Mouse (Mus musculus) cerebellum, adult (tissue): Measurements from ENCODE around the gene Psg16.

ENCODE experiments used
- ATAC-seq: cut with Nextera tagmentation; 2 replicates; pipeline ENCODE4 v1.9.2; 2017; ENCODE audit warnings: mild to moderate bottlenecking, moderate library complexity, mixed read lengths; ENCODE audit not compliant: insufficient number of reproducible peaks, low FRiP score, low TSS enrichment

Gene Psg16

GRCm38 (mm10) chr7:17073904-17074615 lies at the start of gene Psg16:
Gene Psg16 (plus strand): TSS chr7:17074040.
- peak; percentile 92 for ATAC-seq

- ATAC-seq: no peak
These were observed 49.7 kb upstream of the Psg16 start for GRCm38 (mm10) chr7:17024141-17024540.

GRCm38 (mm10) chr7:17024814-17025504 lies 48.9 kb upstream of the Psg16 start:
- no peak for ATAC-seq

GRCm38 (mm10) chr7:17025505-17025894 lies 48.3 kb upstream of the Psg16 start:
- no peak for ATAC-seq

GRCm38 (mm10) chr7:17025896-17026622 lies 47.8 kb upstream of the Psg16 start:
- ATAC-seq: no peak

GRCm38 (mm10) chr7:17026710-17027587 lies 46.9 kb upstream of the Psg16 start:
- ATAC-seq: peak; percentile 64

GRCm38 (mm10) chr7:17027588-17028343 lies 46.1 kb upstream of the Psg16 start, which contains the start of gene Ppp5c:
Gene Ppp5c (minus strand): TSS chr7:17027924.
- ATAC-seq: peak; percentile 62

GRCm38 (mm10) chr7:17028923-17029322 lies 44.9 kb upstream of the Psg16 start:
- no peak for ATAC-seq

- ATAC-seq: no peak
These were observed 43.6 kb upstream of the Psg16 start for GRCm38 (mm10) chr7:17030239-17030638.

GRCm38 (mm10) chr7:17038018-17038695 lies 35.7 kb upstream of the Psg16 start:
- ATAC-seq: no peak

GRCm38 (mm10) chr7:17039373-17039772 lies 34.5 kb upstream of the Psg16 start:
- no peak for ATAC-seq

GRCm38 (mm10) chr7:17045743-17046142 lies 28.1 kb upstream of the Psg16 start:
- ATAC-seq: no peak

- no peak for ATAC-seq
These were observed 26.7 kb upstream of the Psg16 start for GRCm38 (mm10) chr7:17047041-17047682.

GRCm38 (mm10) chr7:17048431-17049190 lies 25.2 kb upstream of the Psg16 start:
- ATAC-seq: no peak

GRCm38 (mm10) chr7:17050491-17050890 lies 23.3 kb upstream of the Psg16 start:
- no peak for ATAC-seq

GRCm38 (mm10) chr7:17050933-17051594 lies 22.8 kb upstream of the Psg16 start:
- peak; percentile 58; the same call in 1 of the 2 replicates for ATAC-seq

GRCm38 (mm10) chr7:17054325-17054989 lies 19.4 kb upstream of the Psg16 start:
- ATAC-seq: no peak
